Mouse (Mus musculus) stomach, postnatal 0 days (tissue): ENCODE data around the gene Grik1.

Experiments
- CTCF ChIP-seq: IDR thresholded peaks from 2 replicates; pipeline ENCODE4 v1.5.1; 2016; ENCODE audit warnings: antibody characterized with exemption, low read depth, mild to moderate bottlenecking, moderate library complexity
- EP300 ChIP-seq: optimal IDR thresholded peaks from 2 replicates; pipeline ENCODE3; 2016; ENCODE audit warnings: antibody characterized with exemption

DNA sequence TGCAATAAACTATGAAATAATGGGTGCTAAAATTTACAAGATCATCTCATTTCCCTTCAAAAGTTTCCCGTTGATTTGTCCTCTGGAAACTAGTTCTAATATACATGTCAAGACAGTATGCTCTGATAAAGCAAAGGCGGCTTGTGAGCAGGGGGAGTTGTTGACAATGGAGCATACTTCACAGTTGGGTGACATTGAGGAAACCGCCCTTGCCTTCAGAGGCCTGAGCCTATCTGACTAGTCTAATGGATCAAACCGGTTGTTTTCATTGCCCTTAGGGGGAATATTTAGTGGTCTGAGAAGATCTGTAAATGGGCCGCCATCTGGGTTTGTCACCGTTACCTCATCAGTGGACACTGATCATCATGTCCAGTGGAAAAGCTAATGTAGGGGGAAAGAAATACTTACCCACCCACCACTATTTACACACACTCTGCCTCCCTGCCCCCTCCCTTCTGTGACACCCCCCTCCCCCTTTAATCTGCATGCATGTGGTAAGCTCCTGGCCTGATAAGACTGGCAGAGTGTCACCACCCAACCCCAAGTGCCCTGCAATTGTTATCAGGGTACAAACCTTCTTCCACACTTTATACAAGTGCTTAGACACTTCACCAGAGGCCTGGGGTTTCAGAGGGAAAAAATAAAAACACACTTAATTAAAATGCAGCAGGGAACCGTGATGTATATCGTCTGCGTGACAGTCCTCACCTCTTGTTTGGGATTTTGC, 335.2 kb downstream of the Grik1 start:
- TF ChIP-seq EP300 (no peak), CTCF (no peak)
